19 mouse cellular contexts compared by ENCODE assay signal in the genomic region with DNA sequence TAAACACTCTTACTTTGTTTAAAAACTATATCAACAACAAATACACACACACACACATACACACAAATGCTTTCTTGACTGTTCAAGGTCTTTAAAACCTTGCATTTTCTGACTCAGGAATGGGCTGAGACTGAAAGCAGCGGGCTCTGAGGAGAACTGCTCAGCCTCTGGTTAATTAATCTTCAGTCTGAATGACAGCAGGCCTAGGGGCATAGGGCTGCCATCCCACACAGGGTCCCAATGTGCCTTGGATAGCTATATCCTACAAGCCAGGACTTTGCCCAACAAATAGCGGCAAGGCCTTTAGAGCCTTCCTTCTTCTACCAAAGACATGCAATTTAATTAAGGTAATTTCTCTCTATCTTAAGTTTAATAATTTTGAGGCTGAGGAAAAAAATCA. TPM values are rescaled to one million over a fixed set of nuclear protein-coding genes. Genes with fewer than 3 reads are reported as not detected.
DNase-seq lines count a peak whose midpoint lies in the region; ATAC-seq lines count a peak whose summit lies in the region.
"Had no signal": no experiment of that assay in that cellular context is flagged by ENCODE, and none has a peak within 500 bp of the region (broad histone marks: within the 10 kb centered on the region; RNA-seq: fewer than 3 reads in every experiment).

No protein-coding gene starts in this region.

- peak; percentile 63 for DNase-seq in forebrain, embryonic 11.5 days (ENCODE audit: low spot score)
- no peak for DNase-seq in forebrain, embryonic 10.5 days (ENCODE audit: extremely low spot score, low spot score)
- peak; percentile 67 for DNase-seq in embryo, embryonic 10 days (ENCODE audit: low spot score)
- no peak for DNase-seq in lung, adult 18-20 months
- no peak for DNase-seq in urinary bladder, postnatal 4 days (ENCODE audit: low spot score in 2 of 2)
- DNase-seq: cerebellum, adult 8-10 months; layer of hippocampus, adult 9-11 months; lung, postnatal 14 days; right cerebral cortex, postnatal 4 days; thymus, adult 2 months had no signal

- no peaks in the 10 kb centered on the region for H3K36me3 ChIP-seq in forebrain, embryonic 11.5 days (ENCODE audit: control insufficient read depth, insufficient read depth, low read length)
- no peaks in the 10 kb centered on the region for H3K36me3 ChIP-seq in forebrain, embryonic 10.5 days (replicated peaks)
- no peaks in the 10 kb centered on the region for H3K36me3 ChIP-seq in forebrain, embryonic 15.5 days
- H3K36me3 ChIP-seq in midbrain, embryonic 13.5 days, result no peaks in the 10 kb centered on the region
- H3K36me3 ChIP-seq in liver, embryonic 12.5 days, result no peaks in the 10 kb centered on the region
- H3K36me3 ChIP-seq: embryonic facial prominence, embryonic 12.5 days; heart, embryonic 15.5 days; limb, embryonic 10.5 days had no signal

- H3K4me2 ChIP-seq in forebrain, embryonic 11.5 days (ENCODE audit: low read depth, low read length, severe bottlenecking), result no peak overlapping the region
- H3K4me2 ChIP-seq in forebrain, embryonic 15.5 days (replicated peaks), result no peak overlapping the region
- H3K4me2 ChIP-seq in midbrain, embryonic 13.5 days (replicated peaks), result no peak overlapping the region
- H3K4me2 ChIP-seq in liver, embryonic 12.5 days, result no peak overlapping the region
- H3K4me2 ChIP-seq: embryonic facial prominence, embryonic 12.5 days; heart, embryonic 15.5 days had no signal

- no peak overlapping the region for H3K9ac ChIP-seq in forebrain, embryonic 11.5 days (ENCODE audit: low read length)
- H3K9ac ChIP-seq in forebrain, embryonic 15.5 days (replicated peaks), result no peak overlapping the region
- H3K9ac ChIP-seq in midbrain, embryonic 13.5 days (replicated peaks), result no peak overlapping the region
- H3K9ac ChIP-seq in liver, embryonic 12.5 days, result no peak overlapping the region
- H3K9ac ChIP-seq: embryonic facial prominence, embryonic 12.5 days; heart, embryonic 15.5 days; liver, embryonic 14.5 days had no signal

- no peaks in the 10 kb centered on the region for H3K4me1 ChIP-seq in forebrain, embryonic 11.5 days (replicated peaks; ENCODE audit: control insufficient read depth, insufficient read depth, low read length)
- peaks cover 32% of the 10 kb centered on the region for H3K4me1 ChIP-seq in forebrain, embryonic 10.5 days
- peaks cover 10% of the 10 kb centered on the region for H3K4me1 ChIP-seq in forebrain, embryonic 15.5 days
- H3K4me1 ChIP-seq in midbrain, embryonic 13.5 days (replicated peaks), result peaks cover 10% of the 10 kb centered on the region
- H3K4me1 ChIP-seq in liver, embryonic 12.5 days, result peaks cover 7% of the 10 kb centered on the region; the same call in 1 of the 2 replicates
- H3K4me1 ChIP-seq: embryonic facial prominence, embryonic 12.5 days; heart, embryonic 15.5 days had no signal

- H3K27ac ChIP-seq in forebrain, embryonic 11.5 days (ENCODE audit: low read depth, low read length), result no peak overlapping the region
- H3K27ac ChIP-seq in forebrain, embryonic 10.5 days, result no peak overlapping the region
- H3K27ac ChIP-seq in forebrain, embryonic 15.5 days (replicated peaks), result peak overlapping the region; percentile 31; the same call in 1 of the 2 replicates
- no peak overlapping the region for H3K27ac ChIP-seq in midbrain, embryonic 13.5 days
- no peak overlapping the region for H3K27ac ChIP-seq in liver, embryonic 12.5 days
- H3K27ac ChIP-seq: embryonic facial prominence, embryonic 12.5 days; heart, embryonic 15.5 days; kidney, postnatal 0 days; limb, embryonic 10.5 days; liver, embryonic 14.5 days had no signal

- H3K9me3 ChIP-seq in forebrain, embryonic 11.5 days (ENCODE audit: control insufficient read depth, low read length), result no peaks in the 10 kb centered on the region
- no peaks in the 10 kb centered on the region for H3K9me3 ChIP-seq in forebrain, embryonic 10.5 days
- H3K9me3 ChIP-seq in forebrain, embryonic 15.5 days, result no peaks in the 10 kb centered on the region
- H3K9me3 ChIP-seq in midbrain, embryonic 13.5 days, result no peaks in the 10 kb centered on the region
- H3K9me3 ChIP-seq in liver, embryonic 12.5 days (replicated peaks), result no peaks in the 10 kb centered on the region
- H3K9me3 ChIP-seq: embryonic facial prominence, embryonic 12.5 days; G1E; heart, embryonic 15.5 days; limb, embryonic 10.5 days had no signal

- peak; percentile 76 for ATAC-seq in forebrain, embryonic 11.5 days (replicated peaks; ENCODE audit: low FRiP score)
- ATAC-seq in forebrain, embryonic 15.5 days (replicated peaks), result peak; percentile 84
- ATAC-seq in midbrain, embryonic 13.5 days, result peak; percentile 82
- no peak for ATAC-seq in liver, embryonic 12.5 days

- 21% methylated on average over 2 of the region's 2 CpGs for WGBS in forebrain, embryonic 11.5 days
- WGBS in forebrain, embryonic 10.5 days, result 36% methylated on average over 2 of the region's 2 CpGs
- 12% methylated on average over 2 of the region's 2 CpGs for WGBS in forebrain, embryonic 15.5 days
- 38% methylated on average over 2 of the region's 2 CpGs for WGBS in midbrain, embryonic 13.5 days
- 69% methylated on average over 2 of the region's 2 CpGs for whole genome bisulfite sequencing in liver, embryonic 12.5 days (ENCODE audit: insufficient replicate concordance)

- no peak overlapping the region for H3K4me3 ChIP-seq in forebrain, embryonic 11.5 days (ENCODE audit: low read depth, low read length)
- no peak overlapping the region for H3K4me3 ChIP-seq in forebrain, embryonic 10.5 days
- no peak overlapping the region for H3K4me3 ChIP-seq in forebrain, embryonic 15.5 days
- no peak overlapping the region for H3K4me3 ChIP-seq in midbrain, embryonic 13.5 days (replicated peaks)
- no peak overlapping the region for H3K4me3 ChIP-seq in liver, embryonic 12.5 days
- H3K4me3 ChIP-seq: embryonic facial prominence, embryonic 12.5 days; heart, embryonic 15.5 days; limb, embryonic 10.5 days had no signal

- no peaks in the 10 kb centered on the region for H3K27me3 ChIP-seq in forebrain, embryonic 11.5 days (ENCODE audit: control insufficient read depth, insufficient read depth, low read length)
- H3K27me3 ChIP-seq in forebrain, embryonic 10.5 days (ENCODE audit: poor library complexity, severe bottlenecking), result no peaks in the 10 kb centered on the region
- H3K27me3 ChIP-seq in forebrain, embryonic 15.5 days, result no peaks in the 10 kb centered on the region
- no peaks in the 10 kb centered on the region for H3K27me3 ChIP-seq in midbrain, embryonic 13.5 days
- H3K27me3 ChIP-seq in liver, embryonic 12.5 days (replicated peaks), result no peaks in the 10 kb centered on the region
- H3K27me3 ChIP-seq: embryonic facial prominence, embryonic 12.5 days; heart, embryonic 15.5 days had no signal

RNA-seq across cellular contexts. Expression of gene Dph6, which starts 43.2 kb away (rescaled TPM):
- polyA plus RNA-seq in forebrain, embryonic 11.5 days (2014; fragmentation: Nextera tagmentation; extraction: Ambion mirVana), result 24.8 and 25.5 TPM in 2 replicates
- 22.6 and 23.8 TPM in 2 replicates for polyA plus RNA-seq in forebrain, embryonic 10.5 days (2016; fragmentation: Nextera tagmentation; extraction: Ambion mirVana)
- polyA plus RNA-seq in forebrain, embryonic 15.5 days (2015; fragmentation: Nextera tagmentation; extraction: Ambion mirVana), result 19.8 and 20.6 TPM in 2 replicates
- polyA plus RNA-seq in midbrain, embryonic 13.5 days (2015; fragmentation: Nextera tagmentation; extraction: Ambion mirVana), result 17.8 and 17.9 TPM in 2 replicates
- polyA plus RNA-seq in liver, embryonic 12.5 days (2016; fragmentation: Nextera tagmentation; extraction: Ambion mirVana), result 14.1 and 14.5 TPM in 2 replicates

Comparison
In these comparisons a context has a peak if more than half of its experiments do, and no peak if none do; other contexts are left out.
1. DNase-seq: peak in forebrain, embryonic 11.5 days (single experiment) and embryo, embryonic 10 days (single experiment); none in forebrain, embryonic 10.5 days (single experiment), lung, adult 18-20 months (0 of 2) and urinary bladder, postnatal 4 days (0 of 2).